Mouse (Mus musculus) cerebellum, adult 11-12 months (tissue): ENCODE results near the gene Rgl1.

Experiments
- DNase-seq: peaks from one replicate; pipeline ENCODE4 v3.0.0; 2022

Rgl1 gene

DNA sequence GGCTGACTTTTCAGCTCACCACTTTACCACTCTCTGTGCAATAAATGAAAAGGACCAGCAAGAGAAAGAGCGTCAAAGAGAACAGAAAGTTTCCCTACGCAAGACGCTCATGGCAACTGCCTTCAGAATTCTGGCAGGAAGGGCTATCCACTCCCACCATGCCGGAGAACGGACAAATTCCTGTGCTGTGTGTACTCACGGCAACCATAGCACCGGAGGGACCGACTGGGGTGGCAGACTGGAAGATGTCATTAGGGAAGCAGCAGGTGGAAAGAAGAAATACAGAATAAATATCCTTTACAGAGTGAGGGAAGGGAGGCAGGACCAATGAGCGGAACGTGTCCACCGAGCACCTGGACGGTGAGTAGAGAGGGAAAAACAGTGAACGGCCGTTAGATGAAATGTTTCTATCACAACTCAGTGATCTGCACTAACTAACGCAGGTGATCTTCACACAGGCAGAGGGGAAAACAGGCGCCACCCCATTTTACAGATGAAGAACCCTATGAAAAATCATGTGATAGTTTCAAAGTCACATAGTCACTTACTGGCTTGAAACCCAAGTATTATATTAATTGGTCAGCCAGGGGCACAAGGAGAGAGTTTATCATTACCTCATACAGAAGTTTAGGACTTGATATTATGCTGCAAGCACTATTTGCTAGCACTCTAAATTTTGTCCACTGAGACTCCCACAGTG lies 152.8 kb downstream of the Rgl1 start:
- DNase-seq = no peak

DNA sequence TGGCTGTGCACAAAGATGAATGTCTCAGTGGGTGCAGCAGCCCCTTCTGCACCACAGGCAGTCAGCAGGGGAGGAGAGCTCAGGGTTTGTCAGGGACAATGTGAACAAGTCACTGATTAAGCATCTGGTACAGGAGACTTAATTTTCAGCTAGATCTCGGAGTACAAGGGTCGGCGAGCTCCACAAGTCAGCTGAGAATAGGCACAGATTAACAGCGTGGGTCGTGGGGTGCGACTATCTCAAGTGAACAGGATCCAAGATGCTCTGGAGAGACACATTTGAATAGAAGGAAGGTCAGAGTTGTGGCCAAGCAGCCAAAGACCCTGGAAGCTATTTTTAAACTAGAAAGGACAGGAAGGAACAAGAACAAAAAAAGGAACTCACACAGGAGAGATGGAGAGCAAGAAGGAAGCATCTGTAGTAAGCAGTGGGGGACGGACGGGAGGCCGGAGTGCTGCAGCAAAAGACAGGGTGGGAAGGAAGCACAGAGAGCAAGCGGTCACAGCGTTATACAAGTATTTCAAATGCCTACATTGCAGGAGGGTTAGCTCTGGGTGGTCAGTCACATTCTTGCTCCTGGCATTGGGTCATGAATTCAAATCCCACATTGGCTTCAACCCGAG lies 153.5 kb downstream of the Rgl1 start:
- no peak for DNase-seq

DNA sequence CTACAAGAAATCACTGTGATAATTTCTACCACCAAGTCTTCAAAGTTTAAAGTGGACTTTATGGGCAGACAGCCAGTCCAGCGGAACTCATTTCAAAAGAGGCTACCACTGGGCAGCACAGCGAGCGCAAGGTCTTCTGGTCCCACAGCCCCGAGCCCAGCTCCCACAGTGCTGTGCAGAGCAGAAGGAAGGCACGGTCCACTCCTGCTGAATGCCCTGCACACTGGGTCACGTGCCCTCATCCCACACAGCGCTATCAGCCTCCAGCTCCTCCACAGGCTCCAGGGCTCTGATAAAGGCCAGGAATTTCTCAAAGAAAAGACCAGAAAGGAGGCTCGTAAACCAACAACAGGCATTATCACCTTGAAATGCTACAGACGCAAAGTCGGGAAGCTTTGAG lies 156.6 kb downstream of the Rgl1 start:
- DNase-seq = no peak

DNA sequence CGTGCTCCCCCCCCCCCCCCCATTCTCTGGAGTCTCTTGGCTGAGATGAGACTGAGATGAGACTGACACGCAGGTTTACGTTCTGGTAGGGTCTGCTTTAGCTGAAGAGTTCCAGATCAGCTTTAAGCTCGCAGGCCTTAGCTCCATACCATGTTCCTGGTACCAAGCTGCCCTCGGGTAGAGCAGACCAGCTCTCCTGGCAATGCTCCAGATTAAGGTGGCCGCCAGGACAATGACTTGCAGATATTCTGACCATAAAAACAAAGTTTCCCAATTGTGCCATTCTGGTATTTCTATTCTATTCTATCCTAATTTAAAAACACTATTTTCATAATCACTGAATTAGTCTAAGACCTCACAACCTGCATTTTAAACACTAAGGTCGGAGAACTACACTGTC lies 157.1 kb downstream of the Rgl1 start:
- no peak for DNase-seq

DNA sequence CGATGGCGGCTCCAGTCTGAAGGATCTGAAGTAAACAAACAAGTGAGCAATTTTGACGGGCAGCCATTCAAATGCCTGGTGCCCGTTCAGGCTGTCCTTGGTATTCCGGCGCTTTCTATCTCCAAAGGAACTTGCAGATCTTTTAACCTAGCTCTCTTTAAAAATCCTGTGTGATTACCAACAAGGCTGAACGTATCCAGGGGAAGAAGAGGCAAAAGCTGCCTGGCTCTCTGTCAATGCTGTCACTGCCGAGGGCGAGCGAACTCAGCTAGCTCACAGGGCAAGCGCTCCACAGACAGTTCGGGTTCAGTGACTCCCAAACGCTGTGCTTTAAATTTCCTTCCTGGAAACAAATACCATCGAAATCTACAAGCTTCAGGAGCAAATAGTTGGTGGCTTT lies 158.4 kb downstream of the Rgl1 start:
- no peak for DNase-seq

DNA sequence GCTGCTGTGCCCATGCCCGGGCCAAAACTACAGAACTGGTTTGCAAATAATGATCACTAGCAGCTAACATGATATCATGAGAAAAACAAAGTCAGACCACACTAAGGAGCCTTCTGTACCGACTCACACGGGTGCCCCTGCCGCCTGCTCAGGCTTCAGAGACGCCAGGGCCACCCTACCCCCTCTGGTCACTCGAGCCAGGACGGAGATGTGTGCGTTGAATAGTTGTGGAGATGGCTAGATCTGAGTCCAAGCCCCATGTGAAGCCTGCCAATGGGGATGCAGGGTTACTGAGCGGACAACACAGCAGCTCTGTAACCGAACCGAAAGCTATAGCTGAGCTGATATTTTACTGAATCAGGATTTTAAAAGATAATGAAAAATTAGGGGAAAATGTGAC lies 159.4 kb downstream of the Rgl1 start:
- DNase-seq = no peak

DNA sequence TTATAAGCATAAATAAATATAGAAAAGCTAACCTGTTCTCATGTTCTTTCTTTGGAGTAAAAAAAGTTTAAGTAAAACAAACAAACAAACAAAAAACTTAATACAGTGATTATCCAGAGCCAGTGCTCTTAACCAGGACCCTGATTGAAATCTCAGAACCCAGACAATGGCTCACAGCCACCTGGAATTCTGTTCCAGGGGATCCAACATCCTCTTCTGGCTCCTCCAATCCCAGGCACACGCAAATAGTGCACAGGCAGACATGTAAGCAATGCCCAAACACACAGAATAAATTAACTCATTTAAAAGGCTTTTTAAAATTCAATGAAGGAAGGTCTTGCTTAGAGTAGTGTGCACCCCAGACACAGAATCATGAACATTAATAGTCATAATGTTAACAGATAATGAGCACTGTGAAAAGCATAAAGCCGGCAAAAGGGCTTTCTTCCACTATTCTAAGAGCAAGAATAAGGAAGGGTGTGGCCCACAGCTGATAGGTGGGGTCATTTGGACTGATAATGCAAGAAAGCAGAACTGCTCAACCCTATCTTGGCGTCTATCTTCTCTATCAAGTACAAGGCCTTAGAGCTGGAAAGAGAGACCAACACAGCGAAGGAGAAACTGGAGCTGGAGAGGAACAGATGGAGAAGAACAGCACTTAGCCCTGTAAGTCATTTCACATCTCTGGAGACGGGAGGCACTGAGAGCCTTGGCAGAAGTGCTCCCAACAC lies 160.1 kb downstream of the Rgl1 start:
- DNase-seq = no peak

DNA sequence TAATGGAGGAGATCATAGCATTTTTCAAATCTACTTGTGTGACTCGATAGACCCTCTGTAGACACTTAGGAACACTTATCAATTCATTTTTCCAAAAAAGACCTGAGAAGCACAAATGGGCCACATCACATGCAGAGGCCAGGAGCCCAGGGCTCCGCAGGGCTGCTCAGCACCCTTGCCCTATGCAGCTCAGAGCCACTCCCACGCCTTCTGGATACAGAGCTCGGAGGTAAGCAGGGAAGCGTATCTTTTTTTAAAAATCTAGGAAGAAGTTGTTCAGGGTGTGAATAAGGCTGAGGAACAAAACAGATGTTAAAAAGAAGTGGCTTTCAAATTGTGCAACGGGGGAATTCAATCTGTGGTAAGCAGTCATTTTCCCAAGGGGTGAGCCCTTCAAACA lies 162.0 kb downstream of the Rgl1 start:
- DNase-seq = no peak

DNA sequence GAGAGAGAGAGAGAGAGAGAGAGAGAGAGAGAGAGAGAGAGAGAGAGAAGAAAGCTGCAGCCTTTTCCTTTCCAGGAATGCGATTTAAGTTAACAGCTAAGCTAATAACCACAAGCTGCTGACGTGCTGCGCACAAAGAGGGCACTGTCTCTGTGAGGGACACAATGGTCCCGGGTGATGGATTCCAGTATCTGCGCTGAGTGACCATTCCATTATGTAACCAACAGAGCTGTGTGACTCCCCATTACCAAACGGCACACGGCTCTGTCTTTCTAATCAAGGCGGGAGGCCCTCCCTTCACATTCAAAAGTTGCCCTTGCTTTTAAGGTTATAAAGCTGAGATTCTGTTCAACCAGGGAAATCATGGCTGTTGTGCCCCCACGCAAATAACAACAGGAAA lies 162.5 kb downstream of the Rgl1 start:
- no peak for DNase-seq

DNA sequence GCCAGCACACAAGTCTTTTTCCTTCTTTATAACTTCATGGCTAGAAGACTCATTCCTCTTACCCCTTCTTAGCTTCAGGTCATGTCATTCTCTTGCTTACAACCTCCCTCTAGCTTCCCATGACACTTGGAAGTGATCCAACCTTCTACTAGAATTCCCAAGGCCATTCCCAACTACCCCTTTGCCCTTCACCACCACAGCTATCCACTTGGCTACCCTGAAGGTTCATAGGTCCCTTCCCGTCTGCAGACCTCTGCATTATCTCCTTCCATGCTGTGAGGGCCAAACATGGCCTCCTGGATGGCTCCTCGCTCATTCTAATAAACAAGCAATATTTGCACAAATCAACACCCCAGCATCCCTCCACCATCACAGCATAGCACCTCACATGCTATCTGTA lies 165.7 kb downstream of the Rgl1 start:
- no peak for DNase-seq

DNA sequence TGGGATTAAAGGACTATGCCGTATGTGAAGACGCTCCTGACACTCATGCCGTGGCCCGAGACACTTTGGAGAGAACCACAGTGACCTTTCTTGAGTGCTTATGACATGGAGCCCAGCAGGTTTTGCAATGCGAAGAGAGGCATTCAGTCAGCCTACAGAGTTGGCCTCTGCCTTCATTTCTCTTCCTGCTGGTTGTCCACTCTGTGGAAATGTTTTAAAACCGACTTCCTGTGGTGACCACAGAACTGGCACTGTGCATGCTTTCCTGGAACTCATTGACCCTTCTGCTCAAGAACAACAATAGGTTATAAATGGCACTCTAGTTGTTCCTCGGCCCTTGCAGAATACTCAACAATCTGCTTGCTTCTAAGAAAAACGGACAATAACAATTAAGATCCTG lies 166.8 kb downstream of the Rgl1 start:
- DNase-seq = no peak

DNA sequence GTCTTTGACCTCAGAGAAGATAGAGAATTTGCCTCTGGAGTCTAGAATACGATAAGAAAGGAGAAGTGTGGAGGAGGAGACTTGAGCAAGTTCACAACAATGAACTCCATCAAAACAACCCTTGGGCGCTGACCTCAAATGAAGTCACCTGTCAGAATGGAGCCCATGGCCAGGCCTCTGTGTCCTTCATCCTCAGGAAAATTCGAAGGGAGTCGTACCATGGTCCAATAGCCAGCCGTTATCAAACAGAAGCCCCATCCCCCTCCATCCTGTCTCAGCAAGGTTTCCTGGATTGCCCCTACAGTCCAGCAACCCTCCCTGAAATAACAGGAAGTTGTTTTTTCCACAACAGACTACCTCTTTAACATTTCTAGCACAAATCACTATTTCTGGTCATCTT lies 171.5 kb downstream of the Rgl1 start:
- DNase-seq = no peak

DNA sequence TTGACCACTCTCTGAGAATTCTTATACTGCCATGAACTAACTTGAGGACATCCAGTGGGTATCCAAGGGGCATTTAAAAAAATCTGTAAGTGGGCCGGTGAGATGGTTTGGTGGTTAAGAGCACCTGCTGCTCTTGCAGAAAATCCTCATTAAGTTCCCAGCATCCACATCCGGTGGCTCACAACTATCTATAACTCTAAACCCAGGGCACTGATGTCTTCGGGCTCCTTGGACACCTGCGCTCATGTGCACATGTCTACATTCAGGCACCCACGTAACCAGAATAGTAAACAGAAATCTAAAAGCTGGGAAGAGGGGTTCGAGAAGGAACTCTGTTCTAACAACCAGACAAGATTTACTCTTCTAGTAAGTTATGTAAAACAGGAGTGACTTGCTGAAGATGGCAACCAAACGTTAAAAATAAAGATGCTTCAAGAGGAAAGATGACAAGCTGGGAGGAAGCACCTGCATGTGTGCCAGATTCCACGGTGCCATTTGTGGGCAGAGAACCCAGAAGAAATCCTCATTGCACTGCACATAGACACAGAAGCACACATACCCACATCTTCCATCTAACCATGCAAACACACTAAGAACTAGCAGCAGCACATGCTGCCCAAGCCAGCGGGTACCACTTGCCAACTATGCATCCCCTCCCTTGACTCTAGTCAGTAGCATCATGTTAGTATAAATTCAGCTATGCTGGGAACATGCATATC lies 172.2 kb downstream of the Rgl1 start:
- DNase-seq = no peak

DNA sequence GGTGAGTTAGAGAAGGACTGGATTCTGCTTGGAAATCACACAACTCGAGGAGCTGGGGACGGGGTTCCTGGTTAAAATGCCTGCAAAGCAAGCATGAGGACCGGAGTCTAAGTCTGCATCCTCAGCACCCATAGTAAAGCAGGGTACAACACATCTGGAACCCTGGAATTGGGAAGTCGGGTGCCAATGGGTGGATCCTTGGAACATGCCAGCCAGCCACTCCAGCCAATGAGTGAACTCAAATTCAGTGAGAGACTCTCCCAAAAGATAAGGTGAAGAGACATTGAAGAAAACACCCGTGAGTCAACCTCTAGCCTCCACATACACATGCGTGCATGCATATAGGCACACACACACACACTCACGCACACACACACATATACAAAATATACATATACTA lies 172.8 kb downstream of the Rgl1 start:
- DNase-seq = no peak

DNA sequence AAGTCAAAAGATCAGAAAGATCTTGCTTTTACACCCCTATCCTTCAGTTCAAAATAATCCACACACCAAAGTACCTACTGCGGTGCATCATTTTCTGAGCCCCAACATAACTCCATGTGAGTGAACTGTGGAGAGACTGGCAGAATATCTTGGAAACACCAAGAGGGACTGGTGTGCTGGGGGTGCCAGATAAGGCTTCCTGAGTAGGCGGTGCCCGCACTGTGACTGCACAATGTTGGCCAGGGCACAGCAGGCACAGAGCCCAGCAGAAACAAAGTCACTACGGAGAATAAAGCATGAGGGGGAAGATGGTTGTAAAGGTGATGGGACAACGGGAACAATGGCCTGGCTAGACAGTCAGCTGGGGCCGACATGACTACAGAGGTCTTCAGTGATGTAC lies 173.5 kb downstream of the Rgl1 start:
- no peak for DNase-seq

DNA sequence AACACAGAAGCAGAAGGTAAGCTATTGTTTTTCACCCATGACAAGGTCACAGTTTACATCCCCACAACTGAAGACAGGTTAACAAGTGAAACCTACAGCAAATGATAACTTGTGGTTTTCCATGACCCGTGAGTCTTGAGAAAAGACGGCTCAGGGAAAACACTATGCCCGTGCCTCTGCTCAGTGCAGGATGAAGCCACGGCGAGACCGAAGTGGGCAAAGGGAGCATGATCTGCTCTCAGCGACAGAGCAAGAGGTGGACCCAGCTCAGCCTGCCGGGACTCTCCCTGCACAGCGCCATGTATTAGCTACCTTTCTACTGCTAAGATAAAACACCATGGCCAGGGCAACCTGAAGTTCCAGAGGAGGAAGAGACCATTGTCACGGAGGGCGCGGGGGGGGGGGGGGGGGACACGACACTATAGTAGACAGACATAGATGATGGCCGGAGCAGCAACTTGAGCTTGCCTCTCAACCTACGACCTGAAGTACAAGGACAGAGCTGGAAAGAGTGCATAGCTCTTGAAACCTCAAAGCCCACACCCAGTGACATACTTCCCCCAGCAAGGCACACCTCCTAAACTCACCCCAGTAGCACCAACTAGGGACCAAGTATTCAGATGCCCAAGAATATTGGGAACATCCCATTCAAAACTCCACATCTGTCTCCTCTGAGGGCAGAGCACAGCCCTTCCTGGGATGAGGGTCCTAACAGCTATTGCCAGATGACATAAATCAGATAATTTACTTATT lies 174.2 kb downstream of the Rgl1 start:
- DNase-seq = no peak

DNA sequence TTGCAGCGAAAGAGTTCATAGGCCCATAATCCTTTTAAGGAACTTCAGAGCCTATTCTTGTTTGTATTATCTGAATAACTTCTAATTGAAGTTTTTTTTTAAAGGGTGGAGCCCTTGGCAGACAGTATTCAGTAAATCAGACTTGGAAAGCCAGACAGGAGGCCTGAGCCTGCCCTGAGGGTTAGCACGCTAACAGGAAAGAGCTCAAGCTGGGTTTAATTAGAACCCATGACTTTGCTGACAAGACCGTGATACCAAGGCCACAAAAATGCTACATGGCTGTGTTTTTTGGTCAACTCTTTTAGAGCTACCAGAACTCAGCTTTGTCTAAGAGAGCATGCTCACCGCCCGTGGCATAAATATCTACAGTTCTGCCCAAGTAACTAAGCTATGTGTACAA lies 175.8 kb downstream of the Rgl1 start:
- no peak for DNase-seq

DNA sequence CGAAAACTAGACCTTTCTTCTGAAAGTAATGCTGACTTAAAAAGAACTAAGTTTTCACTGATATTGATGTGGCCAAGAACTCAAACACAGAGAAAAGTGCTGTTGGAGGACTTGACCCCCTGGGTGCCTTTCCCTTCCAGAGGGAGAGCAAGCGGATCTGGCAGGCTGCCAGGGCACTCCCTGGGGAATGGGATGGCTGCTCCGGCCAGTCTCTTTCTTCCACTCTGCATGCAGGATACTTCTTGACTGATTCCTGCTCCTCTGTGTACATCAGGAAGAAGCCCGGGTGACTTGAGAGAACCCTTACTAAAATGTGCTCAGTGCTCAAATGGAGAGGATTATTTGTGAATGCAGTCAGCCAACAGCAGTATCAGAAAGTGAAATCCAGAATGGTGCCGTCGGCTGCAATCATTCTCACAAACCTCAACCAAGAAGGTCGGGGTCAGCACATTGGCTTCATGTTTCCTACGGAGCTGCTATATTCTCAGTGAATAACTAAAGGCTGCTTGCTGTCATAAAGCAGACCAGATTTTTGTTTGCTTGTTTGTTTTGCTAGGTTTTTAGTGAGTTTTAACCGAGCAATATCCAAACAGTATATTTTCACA lies 176.7 kb downstream of the Rgl1 start:
- no peak for DNase-seq

DNA sequence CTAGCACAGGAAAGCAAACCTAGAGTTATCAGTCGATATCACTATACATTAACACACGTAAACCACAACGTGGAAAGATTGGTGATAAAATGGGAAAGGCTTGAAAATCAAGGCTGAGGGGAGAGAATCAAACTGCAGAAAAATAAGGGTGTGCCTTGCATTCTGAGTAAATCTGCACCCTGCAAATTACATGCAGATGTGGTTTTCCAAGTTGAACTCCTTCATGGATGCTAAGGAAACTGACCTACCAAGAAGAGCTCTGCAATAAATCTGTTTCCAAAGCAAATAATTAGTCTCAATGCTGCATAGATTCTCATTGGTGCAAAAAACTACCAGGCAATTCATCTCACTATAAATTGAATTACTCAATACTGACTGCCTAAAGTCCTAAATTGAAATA lies 178.7 kb downstream of the Rgl1 start:
- DNase-seq = no peak

DNA sequence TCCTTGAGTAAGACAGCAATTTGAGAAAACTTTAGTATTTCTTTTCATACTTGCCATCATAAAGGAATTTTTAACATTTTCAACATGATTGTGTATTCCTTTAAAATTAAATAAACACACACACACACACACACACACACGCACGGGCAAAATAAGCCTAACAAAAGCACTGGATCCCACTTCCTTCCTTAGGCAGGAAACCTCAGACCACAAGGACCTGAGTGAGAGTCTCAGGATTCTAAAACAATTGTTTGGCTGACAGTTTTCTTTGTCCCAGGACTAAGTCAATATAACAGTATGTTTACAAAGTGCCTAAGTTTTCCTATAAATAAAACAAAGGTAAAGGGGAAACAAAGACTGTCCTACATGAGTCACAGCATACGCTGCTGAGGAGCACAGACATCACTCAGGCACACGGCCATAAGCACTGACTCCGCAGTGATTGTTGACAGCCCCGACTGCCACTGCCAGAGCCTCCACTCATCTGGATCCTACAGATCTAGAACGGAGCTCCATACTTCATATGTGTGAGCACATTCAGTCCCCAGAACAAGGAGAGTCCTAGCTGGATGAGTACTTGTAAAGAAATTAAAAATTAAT lies 180.7 kb downstream of the Rgl1 start:
- DNase-seq = no peak

DNA sequence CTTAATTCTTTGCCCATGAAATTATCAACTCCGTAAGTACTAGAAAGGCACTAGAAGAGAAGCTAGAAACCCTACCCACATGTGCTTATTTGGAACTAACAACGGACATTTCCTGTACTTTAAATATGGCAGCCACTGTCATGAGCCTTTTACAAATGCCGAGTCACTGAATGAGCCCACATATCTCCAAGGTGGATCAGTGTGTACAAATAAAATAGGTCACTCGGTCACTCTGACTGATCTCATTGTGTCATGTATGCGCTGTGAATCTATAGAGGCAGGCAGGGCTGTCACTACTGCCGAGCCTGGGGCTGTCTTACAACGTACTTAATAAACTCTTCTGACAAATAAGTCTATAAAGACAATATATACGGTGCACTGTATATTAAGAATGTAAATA lies 181.2 kb downstream of the Rgl1 start:
- DNase-seq = no peak
